Mouse (Mus musculus) stomach, adult 2 months (tissue): ENCODE measurements around the gene Gm5485. TPM values are rescaled to one million over a fixed set of nuclear protein-coding genes. Genes with fewer than 3 reads are reported as not detected.

Experiments used
- polyA plus RNA-seq: library from polyadenylated mRNA; depleted of rRNA; stranded (reverse); fragments of >200 nt; gene quantifications from 2 replicates; pipeline ENCODE4 v1.2.3, GENCODE M21; 2012; rRNA removed

Gene Gm5485
- polyA plus RNA-seq = 0.27 and 0.34 TPM in 2 replicates

GRCm38 (mm10) chr16:48412246-48412645 is at the start of gene Gm5485:
Gene Gm5485, minus strand, starts transcription at chr16:48412416.

GRCm38 (mm10) chr16:48431027-48431426 is 18.8 kb upstream of the Gm5485 start, which contains the start of gene Morc1:
Gene Morc1, plus strand, starts transcription at chr16:48431237.

Other genes starting within 250 kb of the Gm5485 start
- gene Dppa4, start 128.7 kb downstream of the Gm5485 start, polyA plus RNA-seq = not detected in 2 replicates
- not detected in 2 replicates for gene Dppa2, start 108.5 kb downstream of the Gm5485 start, polyA plus RNA-seq
- 0.02 TPM in 1 of 2 replicates, not detected in the other for gene Morc1, start 18.8 kb upstream of the Gm5485 start, polyA plus RNA-seq